Comparison of ENCODE assay signal across 18 mouse cellular contexts in genomic region chr17:31888540-31888939, GRCm38 (mm10). TPM values are rescaled to one million over a fixed set of nuclear protein-coding genes. Genes with fewer than 3 reads are reported as not detected.
A peak's percentile ranks its signal among the peaks of the same experiment; 100 is the strongest.
DNase-seq lines count a peak whose midpoint lies in the region; ATAC-seq and TF ChIP-seq lines count a peak whose summit lies in the region.
"Had no signal": no experiment of that assay in that cellular context is flagged by ENCODE, and none has a peak within 500 bp of the region (broad histone marks: within the 10 kb centered on the region; RNA-seq: fewer than 3 reads in every experiment).

No protein-coding gene starts in this region.

- H3K4me3 ChIP-seq in limb, embryonic 10.5 days = no peak overlapping the region
- no peak overlapping the region for H3K4me3 ChIP-seq in stomach, postnatal 0 days (ENCODE audit: low read depth, low read length)
- H3K4me3 ChIP-seq: erythroblast, embryonic 14.5 days; hindbrain, embryonic 15.5 days; liver, embryonic 12.5 days; midbrain, embryonic 12.5 days had no signal

- H3K4me2 ChIP-seq in stomach, postnatal 0 days (replicated peaks; ENCODE audit: low read depth) = no peak overlapping the region
- H3K4me2 ChIP-seq: hindbrain, embryonic 15.5 days; liver, embryonic 12.5 days; midbrain, embryonic 12.5 days had no signal

- ATAC-seq in stomach, postnatal 0 days (ENCODE audit: low FRiP score, low TSS enrichment) = no peak
- ATAC-seq: liver, embryonic 12.5 days had no signal

- no peak overlapping the region for H3K9ac ChIP-seq in stomach, postnatal 0 days (ENCODE audit: low read length)
- H3K9ac ChIP-seq: hindbrain, embryonic 15.5 days; liver, embryonic 12.5 days; midbrain, embryonic 12.5 days had no signal

- H3K27me3 ChIP-seq in limb, embryonic 10.5 days (ENCODE audit: low read depth, poor library complexity, severe bottlenecking) = no peaks in the 10 kb centered on the region
- no peaks in the 10 kb centered on the region for H3K27me3 ChIP-seq in stomach, postnatal 0 days (ENCODE audit: control insufficient read depth, insufficient read depth, low read length)
- H3K27me3 ChIP-seq: hindbrain, embryonic 15.5 days; liver, embryonic 12.5 days; midbrain, embryonic 12.5 days had no signal

- peak; percentile 79 for DNase-seq in heart, adult 11 months
- DNase-seq in heart, adult 9 months (ENCODE audit: low spot score in 2 of 2) = no peak
- peak; percentile 24 to 52 for DNase-seq in right cerebral cortex, postnatal 10 days (ENCODE audit: low spot score in 2 of 2)
- no peak for DNase-seq in right cerebral cortex, postnatal 36 days (ENCODE audit: low spot score in 2 of 2)
- no peak for DNase-seq in limb, embryonic 10.5 days (ENCODE audit: low spot score)
- DNase-seq in thymus, postnatal 36 days = peak; percentile 32 to 49
- no peak for DNase-seq in stomach, postnatal 0 days (ENCODE audit: low spot score)
- DNase-seq: adrenal gland, adult 8-10 months; cerebellum, adult 8-10 months; embryo, embryonic 11 days; kidney, adult 11 months; layer of hippocampus, adult 9-11 months; lung, postnatal 36 days; right cerebral cortex, postnatal 14 days had no signal

- no peak for TF ChIP-seq EP300 in stomach, postnatal 0 days (optimal IDR thresholded peaks at IDR 0.05)

- no peaks in the 10 kb centered on the region for H3K9me3 ChIP-seq in limb, embryonic 10.5 days (replicated peaks)
- H3K9me3 ChIP-seq in stomach, postnatal 0 days (ENCODE audit: control insufficient read depth, low read length) = no peaks in the 10 kb centered on the region
- H3K9me3 ChIP-seq: hindbrain, embryonic 15.5 days; liver, embryonic 12.5 days; midbrain, embryonic 12.5 days had no signal

- no peak for TF ChIP-seq CTCF in stomach, postnatal 0 days (IDR thresholded peaks at IDR 0.05; ENCODE audit: low read depth)

- 0 out of 2 replicates have a peak overlapping the region, but pooled peaks have one; percentile 56 for H3K27ac ChIP-seq in limb, embryonic 10.5 days
- no peak overlapping the region for H3K27ac ChIP-seq in stomach, postnatal 0 days (replicated peaks)
- H3K27ac ChIP-seq: hindbrain, embryonic 15.5 days; liver, embryonic 12.5 days; midbrain, embryonic 12.5 days had no signal

- no peaks in the 10 kb centered on the region for H3K36me3 ChIP-seq in limb, embryonic 10.5 days
- H3K36me3 ChIP-seq in stomach, postnatal 0 days (ENCODE audit: control insufficient read depth, insufficient read depth, low read length) = no peaks in the 10 kb centered on the region
- H3K36me3 ChIP-seq: hindbrain, embryonic 15.5 days; liver, embryonic 12.5 days; midbrain, embryonic 12.5 days had no signal

- peaks cover 43% of the 10 kb centered on the region for H3K4me1 ChIP-seq in limb, embryonic 10.5 days
- H3K4me1 ChIP-seq in stomach, postnatal 0 days (replicated peaks; ENCODE audit: control insufficient read depth, insufficient read depth) = peaks cover 8% of the 10 kb centered on the region

- 58% methylated on average over 6 of the region's 6 CpGs for WGBS in limb, embryonic 10.5 days
- WGBS in stomach, postnatal 0 days = 65% methylated on average over 6 of the region's 6 CpGs

RNA-seq across cellular contexts. Expression of gene Sik1, which starts 32.9 kb away (rescaled TPM):
- 10.3 and 13.4 TPM in 2 replicates for polyA plus RNA-seq in limb, embryonic 10.5 days (2016; fragmentation: Nextera tagmentation; extraction: Ambion mirVana)
- 18.2 and 19.8 TPM in 2 replicates for polyA plus RNA-seq in stomach, postnatal 0 days (2015; fragmentation: Nextera tagmentation; extraction: Ambion mirVana)

Comparison
In these comparisons a context has a peak if more than half of its experiments do, and no peak if none do; other contexts are left out.
1. DNase-seq: peak in heart, adult 11 months (single experiment), right cerebral cortex, postnatal 10 days (2 of 2) and thymus, postnatal 36 days (2 of 2); none in heart, adult 9 months (0 of 2), right cerebral cortex, postnatal 36 days (0 of 2), limb, embryonic 10.5 days (single experiment) and stomach, postnatal 0 days (single experiment).